10 mouse cellular contexts compared by ENCODE assay signal in genomic region chr2:32408429-32409424, GRCm38 (mm10). TPM values are rescaled to one million over a fixed set of nuclear protein-coding genes. Genes with fewer than 3 reads are reported as not detected.
A peak's percentile ranks its signal among the peaks of the same experiment; 100 is the strongest.
DNase-seq lines count a peak whose midpoint lies in the region; ATAC-seq and TF ChIP-seq lines count a peak whose summit lies in the region.
"Had no signal": no experiment of that assay in that cellular context is flagged by ENCODE, and none has a peak within 500 bp of the region (broad histone marks: within the 10 kb centered on the region; RNA-seq: fewer than 3 reads in every experiment).

No protein-coding gene starts in this region.

- peaks cover 20% of the 10 kb centered on the region for H3K4me1 ChIP-seq in embryonic facial prominence, embryonic 10.5 days
- 0 out of 2 replicates have a peak, but pooled peaks cover 3% of the 10 kb centered on the region for H3K4me1 ChIP-seq in kidney, postnatal 0 days (replicated peaks; ENCODE audit: insufficient read depth, low read length)
- H3K4me1 ChIP-seq in liver, embryonic 16.5 days (ENCODE audit: control insufficient read depth, low read depth, low read length), result peaks cover 7% of the 10 kb centered on the region

- peak; percentile 92 for ATAC-seq in kidney, postnatal 0 days (replicated peaks; ENCODE audit: low FRiP score, low read depth)
- peak; percentile 84 for ATAC-seq in liver, embryonic 16.5 days (ENCODE audit: low read depth)
- ATAC-seq: midbrain, embryonic 16.5 days had no signal

- DNase-seq in gastrocnemius, adult 2 months, result peak; percentile 18
- DNase-seq in gastrocnemius, adult 18-20 months (ENCODE audit: low spot score), result no peak
- DNase-seq in embryonic facial prominence, embryonic 10.5 days (ENCODE audit: low spot score), result peak; percentile 79
- no peak for DNase-seq in kidney, postnatal 0 days (ENCODE audit: low spot score)
- DNase-seq in spleen, postnatal 36 days (ENCODE audit: low spot score in 2 of 2), result no peak
- no peak for DNase-seq in left cerebral cortex, adult 2 months (ENCODE audit: extremely low spot score in 1 of 2, low spot score in 2 of 2)
- DNase-seq in left cerebral cortex, adult 18-20 months (ENCODE audit: low spot score in 2 of 2), result no peak

- H3K4me2 ChIP-seq in kidney, postnatal 0 days (ENCODE audit: low read length), result no peak overlapping the region
- H3K4me2 ChIP-seq in liver, embryonic 16.5 days (ENCODE audit: low read depth, low read length), result no peak overlapping the region

- intact Hi-C loops in gastrocnemius, adult 2 months (cut with DNase I), result loop anchor here (5.0 kb wide), 1 partner anchor 44 kb away; the partner anchor contains the start of genes Naif1 and Slc25a25
- intact Hi-C loops in left cerebral cortex, adult 2 months (cut with DNase I), result no loop called here

- TF ChIP-seq CTCF in gastrocnemius, adult 2 months (IDR thresholded peaks at IDR 0.05), result no peak
- no peak for TF ChIP-seq CTCF in kidney, postnatal 0 days (IDR thresholded peaks at IDR 0.05; ENCODE audit: low read depth)
- no peak for TF ChIP-seq CTCF in left cerebral cortex, adult 2 months (IDR thresholded peaks at IDR 0.05)

- H3K9me3 ChIP-seq in embryonic facial prominence, embryonic 10.5 days, result no peaks in the 10 kb centered on the region
- H3K9me3 ChIP-seq in kidney, postnatal 0 days (replicated peaks; ENCODE audit: low read length), result no peaks in the 10 kb centered on the region
- no peaks in the 10 kb centered on the region for H3K9me3 ChIP-seq in liver, embryonic 16.5 days (replicated peaks; ENCODE audit: control insufficient read depth, low read length)

- H3K4me3 ChIP-seq in gastrocnemius, adult 2 months, result no peak overlapping the region
- peak overlapping the region; percentile 32 for H3K4me3 ChIP-seq in embryonic facial prominence, embryonic 10.5 days
- no peak overlapping the region for H3K4me3 ChIP-seq in kidney, postnatal 0 days (replicated peaks; ENCODE audit: low read depth, low read length)
- no peak overlapping the region for H3K4me3 ChIP-seq in liver, embryonic 16.5 days (ENCODE audit: low read depth, low read length)
- no peak overlapping the region for H3K4me3 ChIP-seq in left cerebral cortex, adult 2 months

- peaks cover 2% of the 10 kb centered on the region for H3K36me3 ChIP-seq in embryonic facial prominence, embryonic 10.5 days (replicated peaks)
- H3K36me3 ChIP-seq in kidney, postnatal 0 days (ENCODE audit: insufficient read depth, low read length), result no peaks in the 10 kb centered on the region
- H3K36me3 ChIP-seq in liver, embryonic 16.5 days (ENCODE audit: control insufficient read depth, insufficient read depth), result no peaks in the 10 kb centered on the region

- no peak overlapping the region for H3K27ac ChIP-seq in gastrocnemius, adult 2 months
- peak overlapping the region; percentile 87 for H3K27ac ChIP-seq in embryonic facial prominence, embryonic 10.5 days (replicated peaks)
- H3K27ac ChIP-seq in kidney, postnatal 0 days, result peak overlapping the region; percentile 92
- H3K27ac ChIP-seq in liver, embryonic 16.5 days (ENCODE audit: low read length), result peak overlapping the region; percentile 39
- H3K27ac ChIP-seq in left cerebral cortex, adult 2 months, result no peak overlapping the region

- WGBS in embryonic facial prominence, embryonic 10.5 days, result 50% methylated on average over 25 of the region's 25 CpGs
- WGBS in kidney, postnatal 0 days, result 39% methylated on average over 25 of the region's 25 CpGs
- 62% methylated on average over 25 of the region's 25 CpGs for WGBS in liver, embryonic 16.5 days (ENCODE audit: insufficient replicate concordance)

- H3K27me3 ChIP-seq in embryonic facial prominence, embryonic 10.5 days (replicated peaks; ENCODE audit: low read depth, poor library complexity, severe bottlenecking), result no peaks in the 10 kb centered on the region
- H3K27me3 ChIP-seq in kidney, postnatal 0 days (ENCODE audit: insufficient read depth, low read length), result no peaks in the 10 kb centered on the region
- no peaks in the 10 kb centered on the region for H3K27me3 ChIP-seq in liver, embryonic 16.5 days (ENCODE audit: control insufficient read depth, insufficient read depth, low read depth, low read length)

- H3K9ac ChIP-seq in kidney, postnatal 0 days (ENCODE audit: low read depth, low read length), result no peak overlapping the region
- H3K9ac ChIP-seq in liver, embryonic 16.5 days (ENCODE audit: low read depth, low read length), result no peak overlapping the region

RNA-seq across cellular contexts. Expression of gene Ptges2, which starts 13.0 kb away (rescaled TPM):
- 10 to 100 TPM; 34.7 to 51.1 TPM for total RNA-seq in gastrocnemius, adult 2 months (2021)
- total RNA-seq in gastrocnemius, adult 18-20 months (2021), result 10 to 100 TPM; 37.1 to 43.0 TPM
- polyA plus RNA-seq in embryonic facial prominence, embryonic 10.5 days (2016; fragmentation: Nextera tagmentation; extraction: Ambion mirVana), result 32.2 and 32.5 TPM in 2 replicates
- 44.1 and 44.8 TPM in 2 replicates for polyA plus RNA-seq in kidney, postnatal 0 days (2015; fragmentation: Nextera tagmentation; extraction: Ambion mirVana)
- polyA plus RNA-seq in liver, embryonic 16.5 days (2015; fragmentation: Nextera tagmentation; extraction: Ambion mirVana), result 9.4 and 11.0 TPM in 2 replicates
- total RNA-seq in left cerebral cortex, adult 2 months (2021), result 10 to 100 TPM; 47.2 to 47.8 TPM
- 10 to 100 TPM; 49.5 to 51.2 TPM for total RNA-seq in left cerebral cortex, adult 18-20 months (2021)

RNA-seq across cellular contexts. Expression of gene Lcn2, which starts 20.7 kb away (rescaled TPM):
- total RNA-seq in gastrocnemius, adult 2 months (2021), result 1 to 10 TPM; 2.6 to 3.4 TPM
- 1 to 10 TPM; 1.4 to 4.8 TPM for total RNA-seq in gastrocnemius, adult 18-20 months (2021)
- polyA plus RNA-seq in embryonic facial prominence, embryonic 10.5 days (2016; fragmentation: Nextera tagmentation; extraction: Ambion mirVana), result not detected in 2 replicates
- 43.5 and 50.3 TPM in 2 replicates for polyA plus RNA-seq in kidney, postnatal 0 days (2015; fragmentation: Nextera tagmentation; extraction: Ambion mirVana)
- polyA plus RNA-seq in liver, embryonic 16.5 days (2015; fragmentation: Nextera tagmentation; extraction: Ambion mirVana), result 212 and 273 TPM in 2 replicates
- 10 to 100 TPM in 1 of 2 experiments, under 1 TPM in 1; 0.44 to 19.4 TPM for total RNA-seq in left cerebral cortex, adult 2 months (2021)
- under 1 TPM; 0.77 to 0.84 TPM for total RNA-seq in left cerebral cortex, adult 18-20 months (2021)
- polyA plus RNA-seq: C2C12 had no signal

RNA-seq across cellular contexts. Expression of gene 1110008P14Rik, which starts 27.0 kb away (rescaled TPM):
- total RNA-seq in gastrocnemius, adult 2 months (2021), result 10 to 100 TPM; 34.3 to 43.2 TPM
- total RNA-seq in gastrocnemius, adult 18-20 months (2021), result 10 to 100 TPM; 42.6 to 47.1 TPM
- 35.0 and 39.3 TPM in 2 replicates for polyA plus RNA-seq in embryonic facial prominence, embryonic 10.5 days (2016; fragmentation: Nextera tagmentation; extraction: Ambion mirVana)
- 87.0 and 96.8 TPM in 2 replicates for polyA plus RNA-seq in kidney, postnatal 0 days (2015; fragmentation: Nextera tagmentation; extraction: Ambion mirVana)
- polyA plus RNA-seq in liver, embryonic 16.5 days (2015; fragmentation: Nextera tagmentation; extraction: Ambion mirVana), result 20.2 and 21.6 TPM in 2 replicates
- 100 to 1,000 TPM; 341 to 349 TPM for total RNA-seq in left cerebral cortex, adult 2 months (2021)
- 100 to 1,000 TPM; 283 to 350 TPM for total RNA-seq in left cerebral cortex, adult 18-20 months (2021)

RNA-seq across cellular contexts. Expression of gene Naif1, which starts 41.5 kb away (rescaled TPM):
- total RNA-seq in gastrocnemius, adult 2 months (2021), result 1 to 10 TPM; 2.2 to 2.3 TPM
- 1 to 10 TPM; 2.6 to 3.0 TPM for total RNA-seq in gastrocnemius, adult 18-20 months (2021)
- polyA plus RNA-seq in embryonic facial prominence, embryonic 10.5 days (2016; fragmentation: Nextera tagmentation; extraction: Ambion mirVana), result 6.4 and 6.8 TPM in 2 replicates
- 4.7 TPM in 2 replicates for polyA plus RNA-seq in kidney, postnatal 0 days (2015; fragmentation: Nextera tagmentation; extraction: Ambion mirVana)
- 1.9 and 2.0 TPM in 2 replicates for polyA plus RNA-seq in liver, embryonic 16.5 days (2015; fragmentation: Nextera tagmentation; extraction: Ambion mirVana)
- 1 to 10 TPM; 3.3 to 3.7 TPM for total RNA-seq in left cerebral cortex, adult 2 months (2021)
- total RNA-seq in left cerebral cortex, adult 18-20 months (2021), result 1 to 10 TPM; 3.7 to 4.6 TPM

RNA-seq across cellular contexts. Expression of gene Slc25a25, which starts 42.5 kb away (rescaled TPM):
- total RNA-seq in gastrocnemius, adult 2 months (2021), result 100 to 1,000 TPM in 1 of 2 experiments, 10 to 100 TPM in 1; 45.3 to 211 TPM
- total RNA-seq in gastrocnemius, adult 18-20 months (2021), result 100 to 1,000 TPM in 1 of 2 experiments, 10 to 100 TPM in 1; 47.6 to 217 TPM
- 29.8 and 31.8 TPM in 2 replicates for polyA plus RNA-seq in embryonic facial prominence, embryonic 10.5 days (2016; fragmentation: Nextera tagmentation; extraction: Ambion mirVana)
- polyA plus RNA-seq in kidney, postnatal 0 days (2015; fragmentation: Nextera tagmentation; extraction: Ambion mirVana), result 15.0 and 16.9 TPM in 2 replicates
- 9.5 and 9.7 TPM in 2 replicates for polyA plus RNA-seq in liver, embryonic 16.5 days (2015; fragmentation: Nextera tagmentation; extraction: Ambion mirVana)
- total RNA-seq in left cerebral cortex, adult 2 months (2021), result 10 to 100 TPM; 65.2 to 79.1 TPM
- total RNA-seq in left cerebral cortex, adult 18-20 months (2021), result 10 to 100 TPM; 67.5 to 72.1 TPM

Comparison
In these comparisons a context has a peak if more than half of its experiments do, and no peak if none do; other contexts are left out.
1. DNase-seq: peak in gastrocnemius, adult 2 months (single experiment) and embryonic facial prominence, embryonic 10.5 days (single experiment); none in gastrocnemius, adult 18-20 months (single experiment), kidney, postnatal 0 days (single experiment), spleen, postnatal 36 days (0 of 2), left cerebral cortex, adult 2 months (0 of 2) and left cerebral cortex, adult 18-20 months (0 of 2).
2. H3K27ac ChIP-seq: peak in embryonic facial prominence, embryonic 10.5 days (single experiment), kidney, postnatal 0 days (single experiment) and liver, embryonic 16.5 days (single experiment); none in gastrocnemius, adult 2 months (single experiment) and left cerebral cortex, adult 2 months (single experiment).
3. RNA of gene 1110008P14Rik, which starts 27.0 kb away (total RNA-seq): 283 to 350 TPM in left cerebral cortex, adult 18-20 months and 341 to 349 TPM in left cerebral cortex, adult 2 months; 42.6 to 47.1 TPM in gastrocnemius, adult 18-20 months and 34.3 to 43.2 TPM in gastrocnemius, adult 2 months; every median in the first group is over 4 times any median in the second.